Mouse (Mus musculus): ENCODE results near the gene Slc34a3. TPM values are rescaled to one million over a fixed set of nuclear protein-coding genes. Genes with fewer than 3 reads are reported as not detected.
A peak's percentile ranks its signal among the peaks of the same experiment; 100 is the strongest.
"Not testable (repeated sequence)": the region's sequence is repeated elsewhere in the genome, so short reads cannot be mapped to it uniquely, and the experiment has no call there.

Slc34a3 gene
- polyA plus RNA-seq, 1 experiment, result not detected

DNA sequence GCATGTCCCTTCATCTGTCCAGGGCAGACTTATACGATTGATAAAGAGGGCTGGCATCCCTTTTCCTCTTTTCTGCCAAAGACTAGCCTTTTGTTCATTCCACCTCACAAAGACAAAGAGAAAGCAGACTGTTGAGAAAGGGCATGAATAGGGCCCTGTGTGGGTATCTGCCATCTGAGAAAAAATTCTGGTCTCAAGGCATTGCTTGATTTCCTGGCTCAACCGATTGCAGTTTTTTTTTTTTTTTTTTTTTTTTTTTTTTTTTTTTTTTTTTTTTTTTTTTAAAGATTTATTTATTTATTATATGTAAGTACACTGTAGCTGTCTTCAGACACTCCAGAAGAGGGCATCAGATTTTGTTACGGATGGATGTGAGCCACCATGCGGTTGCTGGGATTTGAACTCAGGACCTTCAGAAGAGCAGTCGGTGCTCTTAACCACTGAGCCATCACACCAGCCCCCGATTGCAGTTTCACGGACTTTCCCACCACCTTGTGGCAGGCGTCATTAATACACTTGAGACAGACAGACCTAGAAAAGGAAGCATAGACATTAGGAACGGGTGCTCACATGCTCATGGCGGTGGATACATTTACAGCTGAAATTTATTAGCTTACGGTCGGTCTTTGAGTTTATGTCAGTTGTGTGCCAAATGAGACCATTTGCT, 22.4 kb upstream of the Slc34a3 start:
- not testable (repeated sequence) for H3K4me1 ChIP-seq (ENCODE audit: control insufficient read depth, insufficient read depth, low read length); DNase-seq
- peak; percentile 25; the same call in 1 of the 2 replicates for TF ChIP-seq CTCF (IDR thresholded peaks at IDR 0.05; ENCODE audit: insufficient read depth, low read length)
- 39% methylated on average over 12 of the region's 12 CpGs for WGBS
- peak overlapping the region; percentile 93 for H3K4me3 ChIP-seq (replicated peaks; ENCODE audit: extremely low read depth, low read depth, low read length)

DNA sequence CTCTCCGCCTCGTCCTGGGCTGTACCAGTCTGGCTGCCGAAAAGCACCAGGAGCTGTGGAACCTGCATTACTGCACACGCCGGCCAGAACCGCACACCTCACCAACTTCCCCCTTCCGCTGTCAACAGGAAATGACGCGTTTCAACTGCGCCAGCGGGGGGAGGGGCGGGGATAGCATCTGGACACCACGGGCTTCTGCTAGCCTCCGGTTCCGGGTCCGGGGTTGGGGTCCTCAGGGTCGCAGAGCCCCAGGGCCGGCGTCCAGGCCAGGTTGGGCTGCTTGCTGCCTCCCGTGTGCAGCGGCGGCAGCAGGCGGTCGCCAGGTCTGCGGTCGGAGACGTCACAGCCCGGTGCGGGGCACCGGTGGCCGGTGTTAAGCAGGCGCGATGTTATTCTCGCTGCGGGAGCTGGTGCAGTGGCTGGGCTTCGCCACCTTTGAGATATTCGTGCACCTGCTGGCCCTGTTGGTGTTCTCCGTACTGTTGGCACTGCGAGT, 21.2 kb upstream of the Slc34a3 start, which contains the start of gene Tmem203:
TSS of gene Tmem203 (plus strand) at position 156 of the 496 bp plus-strand sequence.
- TF ChIP-seq POLR2A (IDR thresholded peaks at IDR 0.05; ENCODE audit: borderline replicate concordance, extremely low read depth, low read depth, low read length) (peak; percentile 84), CTCF (IDR thresholded peaks at IDR 0.05; ENCODE audit: insufficient read depth, low read length) (no peak)
- peak; percentile 89 for DNase-seq
- under 1% methylated on average over 39 of the region's 39 CpGs for WGBS
- peaks cover 9% of the 10 kb centered on the region; the same call in 1 of the 2 replicates for H3K4me1 ChIP-seq (ENCODE audit: control insufficient read depth, insufficient read depth, low read length)
- H3K4me3 ChIP-seq (replicated peaks; ENCODE audit: extremely low read depth, low read depth, low read length), result peak within 1 kb of the TSS; percentile 93

DNA sequence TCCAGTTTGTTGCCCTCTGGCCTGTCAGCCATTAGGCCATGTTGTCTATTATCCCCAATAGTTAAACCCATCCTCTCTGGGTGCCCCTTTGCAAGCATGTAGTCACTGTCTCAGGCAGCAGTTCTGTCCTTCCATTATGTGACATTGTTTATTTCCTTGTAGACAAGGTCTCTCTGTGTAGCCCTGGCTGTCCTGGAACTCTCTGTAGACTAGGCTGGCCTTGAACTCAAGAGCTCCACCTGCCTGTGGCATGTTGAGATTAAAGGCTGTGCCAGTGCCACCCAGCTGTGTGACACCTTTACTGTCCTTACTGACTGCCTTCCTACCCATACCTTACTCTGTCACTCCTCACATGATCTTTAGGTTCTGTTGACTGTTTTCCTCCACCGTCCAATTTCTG, 18.2 kb upstream of the Slc34a3 start:
- TF ChIP-seq POLR2A (IDR thresholded peaks at IDR 0.05; ENCODE audit: borderline replicate concordance, extremely low read depth, low read depth, low read length), result no peak
- peak; percentile 54 for TF ChIP-seq CTCF (IDR thresholded peaks at IDR 0.05; ENCODE audit: insufficient read depth, low read length)
- Histone ChIP-seq H3K4me1 (ENCODE audit: control insufficient read depth, insufficient read depth, low read length) (peaks cover 9% of the 10 kb centered on the region; the same call in 1 of the 2 replicates), H3K4me3 (replicated peaks; ENCODE audit: extremely low read depth, low read depth, low read length) (no peak overlapping the region)
- 75% methylated on average over 1 of the region's 1 CpGs for WGBS
- no peak for DNase-seq

DNA sequence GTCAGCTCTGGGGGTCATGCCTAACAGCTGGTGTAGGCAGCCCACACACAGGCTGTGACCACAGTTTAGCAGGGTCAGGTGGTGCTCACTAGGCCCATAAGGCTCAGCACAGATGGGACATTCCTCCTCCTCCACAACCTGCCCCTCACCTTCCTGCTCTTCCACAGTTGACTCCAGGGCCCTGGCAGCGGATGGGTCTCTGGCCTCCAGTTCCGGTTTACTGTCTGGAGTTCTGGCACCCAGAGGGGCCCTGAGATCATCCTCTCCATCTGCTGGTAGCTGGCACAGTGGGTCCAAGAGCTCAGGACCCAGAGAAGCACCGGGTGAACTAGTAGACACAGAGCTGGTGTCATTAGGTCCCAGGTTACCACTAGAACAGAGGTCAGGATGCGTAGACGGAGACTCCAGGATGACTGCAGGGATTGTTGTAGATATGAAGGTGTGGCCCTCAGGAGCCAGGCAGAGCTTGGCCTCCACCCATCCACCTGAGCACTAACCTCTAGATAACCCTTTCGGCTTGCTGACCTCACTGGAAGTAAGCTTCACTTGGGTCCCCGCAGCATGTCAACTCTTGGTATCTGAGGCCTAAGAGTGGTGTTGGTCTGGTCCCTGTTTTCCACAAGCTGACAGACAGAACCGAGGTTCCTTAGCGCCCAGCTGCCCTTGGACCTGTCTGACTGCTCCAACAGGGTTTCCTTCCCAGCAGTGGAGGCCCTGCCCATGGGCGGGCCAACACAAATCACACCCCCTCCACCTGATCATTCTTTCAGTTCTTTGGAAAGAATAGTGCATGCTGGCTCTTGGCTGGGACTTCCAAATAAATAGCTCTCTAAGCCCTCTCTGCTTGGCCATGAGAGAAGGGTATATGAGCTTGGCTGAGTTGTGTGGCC, 12.3 kb upstream of the Slc34a3 start, which contains the start of gene AL732309.1:
TSS of gene AL732309.1 (minus strand) at position 681 of the 890 bp plus-strand sequence.
- TF ChIP-seq POLR2A (IDR thresholded peaks at IDR 0.05; ENCODE audit: borderline replicate concordance, extremely low read depth, low read depth, low read length), result peak; percentile 32; the same call in 1 of the 2 replicates
- TF ChIP-seq CTCF (IDR thresholded peaks at IDR 0.05; ENCODE audit: insufficient read depth, low read length), result no peak
- Histone ChIP-seq H3K4me3 (replicated peaks; ENCODE audit: extremely low read depth, low read depth, low read length) (no peak within 1 kb of the TSS), H3K4me1 (ENCODE audit: control insufficient read depth, insufficient read depth, low read length) (peaks cover 3% of the 10 kb centered on the region)
- DNase-seq, result no peak
- 79% methylated on average over 10 of the region's 10 CpGs for WGBS

DNA sequence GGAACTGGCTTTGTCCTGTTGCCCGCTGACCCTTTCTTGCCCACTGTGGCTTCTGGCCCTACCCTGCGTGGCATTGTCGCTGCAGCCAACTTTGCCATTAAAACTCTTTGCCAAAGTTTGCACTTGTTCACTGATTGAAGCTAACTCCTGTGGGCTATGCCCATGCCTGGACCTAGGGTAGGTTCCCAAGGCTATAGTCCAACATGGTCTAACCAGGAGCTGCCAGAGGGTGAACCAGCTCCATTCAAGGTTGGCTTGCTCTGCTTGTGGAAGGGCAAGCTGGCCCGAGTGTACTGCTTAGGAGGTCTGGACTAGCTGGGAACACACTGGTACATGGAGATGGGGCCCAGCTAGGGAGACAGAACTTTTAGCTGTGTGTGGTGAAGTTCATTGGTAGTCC, 10.0 kb upstream of the Slc34a3 start:
- no peak for DNase-seq
- TF ChIP-seq POLR2A (IDR thresholded peaks at IDR 0.05; ENCODE audit: borderline replicate concordance, extremely low read depth, low read depth, low read length) (no peak), CTCF (IDR thresholded peaks at IDR 0.05; ENCODE audit: insufficient read depth, low read length) (no peak)
- H3K4me3 ChIP-seq (replicated peaks; ENCODE audit: extremely low read depth, low read depth, low read length), result no peak overlapping the region
- H3K4me1 ChIP-seq (ENCODE audit: control insufficient read depth, insufficient read depth, low read length), result peaks cover 4% of the 10 kb centered on the region
- WGBS, result 85% methylated on average over 4 of the region's 4 CpGs

DNA sequence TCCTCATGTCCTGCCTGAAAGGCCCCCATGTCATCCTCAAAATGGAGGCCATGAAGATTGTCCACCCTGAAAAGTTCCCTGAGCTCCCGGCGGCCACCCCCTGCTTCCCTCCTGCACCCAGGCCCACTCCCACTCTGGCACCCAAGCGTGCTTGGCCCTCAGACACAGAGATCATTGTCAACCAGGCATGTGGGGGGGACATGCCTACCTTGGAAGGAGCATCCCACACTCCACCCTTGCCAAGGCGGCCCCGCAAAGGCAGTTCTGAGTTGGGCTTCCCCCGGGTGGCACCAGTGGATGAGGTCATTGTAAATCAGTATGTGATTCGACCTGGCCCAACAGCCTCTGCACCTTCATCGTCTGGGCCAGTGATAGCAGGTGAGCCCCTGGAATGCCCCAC, 9.2 kb upstream of the Slc34a3 start:
- TF ChIP-seq POLR2A (IDR thresholded peaks at IDR 0.05; ENCODE audit: borderline replicate concordance, extremely low read depth, low read depth, low read length) (no peak), CTCF (IDR thresholded peaks at IDR 0.05; ENCODE audit: insufficient read depth, low read length) (no peak)
- Histone ChIP-seq H3K4me3 (replicated peaks; ENCODE audit: extremely low read depth, low read depth, low read length) (no peak overlapping the region), H3K4me1 (ENCODE audit: control insufficient read depth, insufficient read depth, low read length) (peaks cover 4% of the 10 kb centered on the region)
- no peak for DNase-seq
- WGBS, result 69% methylated on average over 8 of the region's 8 CpGs

DNA sequence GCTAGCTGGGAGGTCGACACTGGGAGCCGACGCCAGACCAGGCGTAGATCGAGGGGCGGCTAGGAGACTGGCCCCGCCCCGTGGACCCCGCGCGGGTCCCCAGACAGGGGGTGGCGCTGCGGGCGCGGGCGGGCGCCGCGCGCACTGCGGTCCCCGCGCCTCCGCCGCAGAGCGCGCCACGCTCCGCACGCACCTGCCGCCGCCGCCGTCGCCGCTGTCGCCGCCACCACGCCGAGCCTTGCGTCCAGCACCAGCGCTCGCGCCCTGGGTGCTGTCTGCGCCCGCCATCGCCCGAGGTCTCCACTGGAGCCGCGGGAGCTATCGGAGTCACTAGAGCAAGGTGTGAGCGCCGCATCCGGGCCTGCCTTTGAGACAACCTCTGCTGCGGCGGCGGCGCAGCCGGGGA, 7.9 kb upstream of the Slc34a3 start, which contains the start of the genes Rnf208 and Cysrt1:
TSS of gene Rnf208 (plus strand) at position 155 of the 406 bp plus-strand sequence.
TSS of gene Cysrt1 (minus strand) at position 352 of the 406 bp plus-strand sequence.
- Histone ChIP-seq H3K4me1 (ENCODE audit: control insufficient read depth, insufficient read depth, low read length) (peaks cover 6% of the 10 kb centered on the region), H3K4me3 (replicated peaks; ENCODE audit: extremely low read depth, low read depth, low read length) (peak within 1 kb of the TSS; percentile 42)
- DNase-seq, result no peak
- WGBS, result under 1% methylated on average over 57 of the region's 59 CpGs
- TF ChIP-seq CTCF (IDR thresholded peaks at IDR 0.05; ENCODE audit: insufficient read depth, low read length) (no peak), POLR2A (IDR thresholded peaks at IDR 0.05; ENCODE audit: borderline replicate concordance, extremely low read depth, low read depth, low read length) (no peak)

DNA sequence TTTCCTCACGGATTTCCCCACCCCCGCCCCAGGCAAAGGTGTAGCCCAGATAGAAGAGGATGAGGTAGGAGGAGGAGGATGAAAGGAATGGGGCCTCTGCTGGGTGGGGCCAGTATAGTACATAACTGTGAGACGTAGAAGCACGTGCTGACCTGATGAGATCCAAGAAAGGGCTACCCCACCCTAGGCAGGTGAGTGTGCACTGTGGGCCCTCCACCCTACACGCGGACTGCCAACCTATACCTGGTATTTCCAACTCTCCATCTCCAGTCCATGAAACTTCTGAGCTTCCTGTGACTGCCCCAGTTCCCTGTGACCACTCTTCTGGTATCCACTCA, 7.2 kb upstream of the Slc34a3 start:
- 16% methylated on average over 6 of the region's 6 CpGs for WGBS
- no peak overlapping the region for H3K4me3 ChIP-seq (replicated peaks; ENCODE audit: extremely low read depth, low read depth, low read length)
- DNase-seq, result no peak

DNA sequence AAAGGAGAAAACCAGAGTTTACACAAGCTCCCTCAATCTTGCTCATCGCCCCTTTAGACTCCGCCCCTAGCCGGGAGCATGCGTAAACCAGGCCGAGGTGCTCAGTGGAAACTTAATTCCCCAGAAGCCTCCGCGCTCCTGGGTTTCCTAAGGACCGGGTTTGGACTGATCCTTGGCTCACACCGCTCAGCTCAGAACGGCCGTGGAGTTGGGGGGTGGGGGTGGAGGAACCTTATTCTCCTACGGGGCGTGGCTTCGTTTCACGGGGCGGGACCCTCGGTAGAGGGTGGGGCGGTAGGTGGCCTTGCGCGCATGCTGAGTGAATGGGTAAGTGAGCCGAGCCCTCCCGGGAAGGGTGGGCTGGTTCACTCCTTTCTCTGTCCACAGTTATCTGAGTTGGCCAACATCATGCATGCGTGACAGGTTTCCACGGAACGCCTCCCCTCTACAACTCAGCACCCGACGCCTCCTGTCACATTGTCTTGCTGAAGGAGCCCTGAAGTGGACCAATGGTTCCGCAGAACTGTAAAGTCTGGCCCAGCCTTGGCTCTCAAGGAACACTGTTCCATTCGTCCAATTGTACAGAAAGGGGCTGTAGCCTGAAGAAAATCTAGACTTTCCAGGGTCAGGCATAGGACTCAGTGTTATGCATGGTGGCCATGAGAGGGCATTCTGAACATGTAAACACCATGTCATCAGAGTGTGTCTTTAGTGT, 6.7 kb upstream of the Slc34a3 start:
- H3K4me3 ChIP-seq (replicated peaks; ENCODE audit: extremely low read depth, low read depth, low read length), result peak overlapping the region; percentile 42
- TF ChIP-seq POLR2A (IDR thresholded peaks at IDR 0.05; ENCODE audit: borderline replicate concordance, extremely low read depth, low read depth, low read length) (peak; percentile 38; the same call in 1 of the 2 replicates), CTCF (IDR thresholded peaks at IDR 0.05; ENCODE audit: insufficient read depth, low read length) (no peak)
- peak; percentile 63 for DNase-seq
- WGBS, result 1% methylated on average over 29 of the region's 29 CpGs
- peaks cover 6% of the 10 kb centered on the region for H3K4me1 ChIP-seq (ENCODE audit: control insufficient read depth, insufficient read depth, low read length)

More for the DNA sequence above, 7.2 kb upstream of the Slc34a3 start:
- peaks cover 6% of the 10 kb centered on the region for H3K4me1 ChIP-seq (ENCODE audit: control insufficient read depth, insufficient read depth, low read length)
- TF ChIP-seq POLR2A (IDR thresholded peaks at IDR 0.05; ENCODE audit: borderline replicate concordance, extremely low read depth, low read depth, low read length), result no peak
- TF ChIP-seq CTCF (IDR thresholded peaks at IDR 0.05; ENCODE audit: insufficient read depth, low read length), result no peak

Data from lung, adult 2 months (tissue).